Mouse (Mus musculus): ENCODE results near the gene Sel1l.

Gene Sel1l

DNA sequence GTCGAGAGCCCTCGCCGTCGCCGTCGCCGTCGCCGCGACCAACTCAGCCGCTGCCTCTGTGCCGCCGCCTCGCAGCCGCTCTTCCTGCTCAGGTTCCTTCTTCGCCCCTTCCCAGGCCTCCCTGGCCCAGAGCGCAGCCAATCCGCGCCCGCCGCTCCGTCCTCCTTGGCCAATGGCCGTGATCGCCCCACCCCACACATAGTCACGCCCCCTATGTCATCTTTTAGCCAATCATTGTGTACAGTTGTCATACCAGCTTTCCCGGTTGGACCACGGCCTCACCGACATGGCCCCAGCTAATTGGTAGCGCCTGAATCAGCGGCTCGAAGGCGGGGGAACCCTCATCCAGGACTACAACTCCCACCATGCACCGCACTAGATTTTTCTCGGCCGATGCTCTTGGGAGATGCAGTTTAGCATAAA is at the start of gene Sel1l:
Sel1l (minus strand) TSS at position 113 of the 423 bp plus-strand sequence.
- peak; percentile 98 for DNase-seq

DNA sequence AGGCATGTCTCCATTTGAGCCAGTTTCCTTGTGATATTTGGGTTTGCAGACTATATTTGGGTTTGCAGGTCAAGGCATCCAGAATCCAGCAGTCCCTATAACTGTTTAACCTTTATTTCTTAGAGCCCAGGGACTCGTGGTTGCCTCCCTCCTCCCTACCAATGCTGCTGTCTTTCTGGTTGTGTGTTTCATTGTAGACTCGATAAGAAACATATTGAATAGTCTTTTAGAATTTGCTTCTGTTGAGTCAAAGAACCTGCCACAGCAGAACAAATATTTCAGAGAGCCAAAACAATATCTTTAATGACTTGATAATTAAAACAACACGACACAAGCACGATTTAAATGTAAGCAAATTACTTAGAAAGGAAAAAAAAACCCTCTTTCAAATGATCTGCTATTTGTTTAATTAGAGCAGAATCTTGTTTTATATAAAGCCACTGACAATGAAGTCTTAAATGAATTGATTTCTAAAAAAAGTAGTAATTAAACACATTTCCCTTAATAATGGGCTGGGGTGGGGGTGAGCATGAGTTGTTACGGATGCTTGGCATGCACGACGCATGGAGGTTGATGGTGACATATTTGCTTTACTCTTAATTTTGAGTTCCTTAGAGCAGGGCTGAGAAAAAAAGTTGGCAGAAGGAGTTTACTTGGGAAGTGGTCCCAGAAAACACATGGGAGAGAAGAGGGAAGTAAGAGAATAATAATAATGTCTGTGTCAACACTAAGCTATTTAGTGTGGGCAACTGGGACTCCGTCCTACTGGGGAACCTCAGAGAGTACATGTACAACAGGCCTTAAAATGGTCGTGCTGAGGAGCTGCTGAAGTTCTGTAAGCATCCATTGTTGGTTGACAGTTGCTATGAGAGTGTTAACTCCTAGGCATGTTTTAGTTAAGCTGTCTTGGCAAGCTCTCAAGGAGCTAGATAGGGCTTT is 43.9 kb upstream of the Sel1l start:
- no peak for DNase-seq

DNA sequence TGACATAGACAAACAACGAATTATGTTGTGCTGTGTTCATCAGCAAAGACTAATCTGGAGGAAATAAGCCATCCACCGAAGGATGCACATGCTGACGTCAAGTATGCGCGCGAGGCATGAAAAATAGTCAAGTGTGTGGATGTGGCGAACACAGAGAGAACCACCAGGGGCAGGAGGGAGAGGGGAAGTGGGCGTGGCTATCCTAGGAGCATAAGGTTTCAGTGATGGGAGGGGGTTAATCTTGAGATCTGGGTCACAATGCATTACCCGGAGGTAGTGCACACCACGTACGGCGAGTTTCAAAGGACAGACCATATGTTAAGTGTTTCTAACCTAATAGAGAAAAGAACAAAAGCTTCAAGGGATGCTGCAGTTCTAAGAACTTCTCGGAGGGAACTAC is 31.5 kb upstream of the Sel1l start:
- DNase-seq, result no peak

DNA sequence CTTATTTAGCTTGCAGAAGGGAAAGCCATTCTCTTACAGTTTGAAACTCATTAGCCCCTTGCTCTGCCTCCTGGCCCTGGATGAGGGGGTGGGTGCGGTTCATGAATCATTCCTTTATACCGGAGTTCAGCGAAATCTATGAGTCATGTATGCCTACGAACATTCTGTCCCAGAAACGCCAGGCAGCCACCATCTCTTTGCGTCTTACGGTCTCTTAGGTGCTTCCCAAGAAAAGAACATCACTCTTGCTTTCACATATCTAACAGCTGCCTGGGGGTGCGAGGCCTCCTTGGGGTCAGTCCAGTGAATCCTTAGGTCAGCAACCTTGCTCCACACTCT is 29.9 kb upstream of the Sel1l start:
- no peak for DNase-seq

DNA sequence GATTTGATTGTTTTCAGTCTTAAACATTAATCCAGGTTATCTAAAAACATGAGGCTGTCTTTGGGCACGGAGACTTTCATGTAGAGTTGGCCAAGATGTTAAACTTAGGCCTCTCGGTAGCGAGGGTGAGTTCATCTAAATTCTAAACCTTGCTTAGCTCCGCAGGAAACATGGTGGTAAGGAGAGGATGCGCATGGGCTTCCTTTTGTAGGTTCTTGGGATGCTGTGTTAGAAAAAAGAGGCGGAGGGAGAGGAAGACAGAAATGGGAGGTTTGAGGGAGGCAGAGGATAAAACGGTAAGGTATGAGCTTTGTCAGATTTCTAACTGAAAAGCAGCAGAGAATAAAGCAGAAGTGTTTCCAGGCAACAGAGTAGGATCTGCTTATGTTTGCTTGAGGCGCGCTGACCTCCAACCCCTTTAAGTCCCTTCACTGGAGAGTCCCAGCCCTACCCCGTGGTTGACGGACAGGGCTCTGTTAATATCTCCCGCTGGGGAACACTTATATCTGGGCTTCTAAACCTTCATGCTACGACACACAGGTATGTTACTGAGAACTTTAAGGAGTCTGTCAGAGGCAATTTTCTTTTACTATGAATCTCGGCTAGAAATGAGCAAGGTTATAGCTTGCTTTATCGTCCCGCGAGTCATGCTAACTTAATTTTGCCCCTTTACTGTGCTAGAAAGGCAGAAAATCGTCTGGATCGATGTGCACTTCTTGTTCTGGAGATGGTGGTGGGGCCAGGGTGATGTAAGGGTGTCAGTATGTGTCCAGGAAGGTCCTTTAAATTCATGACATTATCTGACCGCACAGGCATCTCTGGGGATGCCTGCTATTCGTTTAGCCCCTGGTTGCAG is 29.3 kb upstream of the Sel1l start:
- no peak for DNase-seq

DNA sequence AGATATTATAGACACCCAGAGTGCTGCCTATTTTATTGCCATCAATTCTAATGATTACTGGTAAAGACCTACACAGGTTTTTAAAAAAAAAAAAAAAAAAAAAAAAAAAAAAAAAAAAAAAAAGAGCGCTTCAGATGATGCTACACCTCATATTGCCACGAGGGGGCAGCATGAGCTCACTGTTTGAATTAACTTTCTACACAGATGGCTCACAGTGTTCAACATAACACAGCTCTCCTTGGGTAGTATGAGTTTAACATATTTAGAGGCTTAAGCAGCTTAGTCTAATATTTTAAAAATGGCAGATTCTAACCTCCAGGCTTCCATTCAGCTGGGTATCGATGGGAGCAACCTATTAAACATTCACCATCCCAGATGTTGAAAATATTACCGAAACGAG is 28.7 kb upstream of the Sel1l start:
- peak; percentile 66 for DNase-seq

DNA sequence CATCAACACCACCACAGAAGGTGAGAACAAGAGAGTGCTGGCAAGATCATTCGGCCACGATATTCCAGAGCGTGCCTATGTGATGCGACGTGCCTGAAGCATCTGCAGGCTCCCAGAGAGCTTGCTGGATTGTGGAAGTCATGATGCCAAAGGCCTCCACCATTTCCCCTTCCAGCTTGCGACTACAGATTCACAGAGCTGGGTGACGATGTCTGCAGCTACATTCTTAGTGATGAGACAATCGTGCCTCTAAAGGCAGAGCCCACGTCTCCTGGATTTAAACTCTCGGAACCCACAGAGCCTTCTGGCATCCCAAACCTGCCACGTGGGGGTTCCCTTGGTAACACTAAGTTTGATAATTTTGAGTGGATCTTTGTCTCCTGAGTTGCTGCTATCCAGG is 21.7 kb upstream of the Sel1l start:
- no peak for DNase-seq

DNA sequence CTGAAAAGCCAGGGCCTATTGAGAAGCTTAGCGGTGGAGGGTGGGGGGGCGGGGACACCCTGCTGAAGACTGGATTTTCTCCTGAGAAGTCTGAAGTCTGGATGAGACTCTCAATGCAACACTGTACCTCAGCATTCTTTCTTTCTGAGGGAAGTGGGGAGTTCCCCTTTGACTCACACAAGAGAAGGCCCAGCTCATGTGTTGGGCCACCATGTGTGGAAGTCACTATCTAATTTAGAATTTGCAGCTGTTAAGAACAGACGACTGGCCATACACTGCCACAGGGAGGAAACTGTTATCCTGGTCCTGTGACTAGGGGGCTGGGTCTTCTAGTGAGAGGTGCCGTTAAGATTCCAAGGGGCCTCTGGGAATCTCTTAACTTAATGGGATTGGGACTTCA is 20.4 kb upstream of the Sel1l start:
- DNase-seq, result no peak

DNA sequence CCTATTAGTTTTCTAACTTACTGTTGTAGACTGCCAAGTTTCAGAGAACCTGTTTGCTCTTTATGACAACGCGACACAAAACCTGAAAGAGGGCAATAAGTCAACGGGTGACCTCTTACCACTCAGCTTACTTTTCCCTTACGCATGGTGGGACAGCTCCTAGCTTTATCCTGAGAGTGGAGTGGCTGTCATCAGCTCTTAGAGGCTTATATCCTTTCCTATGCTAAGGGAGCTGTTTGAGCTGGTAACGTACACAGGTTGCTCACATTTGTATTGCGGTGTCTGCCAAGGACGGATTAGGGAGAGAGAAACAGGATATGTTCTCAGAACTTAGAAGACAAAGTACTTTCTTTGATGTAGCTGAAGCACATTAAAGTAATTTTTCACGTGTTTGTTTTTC is 5.4 kb upstream of the Sel1l start:
- no peak for DNase-seq

DNA sequence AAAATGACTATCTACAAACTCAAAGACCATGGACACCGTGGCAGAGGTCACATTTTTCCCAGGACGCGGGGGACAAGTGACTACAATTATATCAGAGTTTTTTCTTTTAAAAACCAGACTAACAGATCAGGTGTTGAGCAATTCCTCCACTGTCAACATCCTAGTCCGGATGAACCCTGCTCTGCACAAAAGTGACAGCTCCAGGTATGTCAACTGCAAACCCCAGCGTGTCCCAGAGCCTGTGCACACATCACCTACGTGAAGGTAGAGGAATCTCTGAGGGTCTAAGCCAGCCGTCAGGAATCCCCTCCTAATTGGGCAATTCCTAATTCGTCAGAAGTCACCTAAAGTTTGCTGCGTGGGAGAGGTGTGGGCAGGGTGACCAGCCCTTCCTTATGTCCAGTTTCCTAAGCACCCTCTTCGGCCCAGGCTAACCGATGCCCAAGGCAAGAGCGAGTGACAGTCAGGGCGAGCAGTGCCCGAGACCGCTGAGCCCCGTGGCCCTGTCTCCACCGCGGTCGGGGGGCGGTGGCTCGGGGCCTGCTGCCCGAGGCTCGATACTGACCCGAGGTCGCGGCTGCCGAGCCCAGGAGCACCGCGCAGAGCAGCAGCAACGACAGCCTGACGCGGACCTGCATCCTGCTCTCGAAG is 438 bp downstream of the Sel1l start:
- no peak for DNase-seq

DNA sequence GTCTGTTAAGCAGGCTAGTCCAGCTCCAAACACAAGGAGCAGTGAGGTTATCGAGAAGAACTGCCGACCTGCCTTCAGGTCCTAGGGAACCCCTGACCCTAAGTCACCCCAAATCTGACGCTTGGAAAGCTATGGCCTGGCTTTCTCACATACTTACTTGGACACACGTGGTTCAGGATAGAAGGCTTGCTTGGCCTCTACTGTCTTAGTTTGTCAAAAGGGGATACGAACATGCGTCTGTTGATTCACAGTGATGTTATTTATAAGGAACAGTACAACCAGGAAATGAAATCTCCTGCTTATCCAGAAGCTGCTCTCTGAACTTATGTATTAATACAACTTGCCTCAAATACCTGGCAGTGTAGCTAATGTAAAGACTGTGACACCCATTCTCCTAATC is 2.9 kb downstream of the Sel1l start:
- DNase-seq, result no peak

DNA sequence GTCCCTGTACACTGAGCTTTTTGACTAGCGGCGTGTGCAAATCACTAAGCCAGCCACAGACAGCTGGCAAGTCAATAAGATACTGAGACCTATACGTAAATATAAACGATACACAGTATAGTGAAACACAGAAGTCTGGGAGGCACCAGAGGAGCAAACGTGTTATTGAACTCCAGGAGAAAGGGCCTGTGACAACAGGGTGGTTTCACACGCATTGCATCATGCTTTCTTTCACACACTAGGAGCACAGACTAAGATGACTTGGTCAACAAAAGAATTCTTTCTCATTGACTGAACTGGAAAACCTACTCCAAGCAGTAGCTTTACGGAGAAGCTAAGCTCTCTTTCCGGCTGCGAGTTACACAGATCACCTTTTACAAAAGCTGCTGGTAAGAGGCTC is 3.6 kb downstream of the Sel1l start:
- no peak for DNase-seq

DNA sequence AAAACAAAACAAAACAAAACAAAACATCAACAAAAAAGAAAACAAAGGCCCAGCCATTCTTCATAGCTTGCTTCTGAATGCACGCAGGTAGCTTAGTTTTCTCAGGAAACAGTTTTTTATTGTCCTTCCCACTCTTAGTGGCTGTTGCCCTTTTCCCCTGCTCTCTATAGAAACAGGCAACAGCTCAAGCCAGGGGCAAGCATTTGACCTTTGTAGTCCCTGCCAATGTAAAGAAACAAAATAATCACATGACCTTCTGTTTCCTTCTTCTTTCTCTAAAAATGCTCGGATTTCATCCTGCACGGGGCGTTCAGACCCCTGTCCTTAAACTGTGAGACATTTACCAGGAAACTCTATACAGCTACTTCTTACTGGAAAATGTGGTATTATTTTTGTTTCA is 4.4 kb downstream of the Sel1l start:
- no peak for DNase-seq

DNA sequence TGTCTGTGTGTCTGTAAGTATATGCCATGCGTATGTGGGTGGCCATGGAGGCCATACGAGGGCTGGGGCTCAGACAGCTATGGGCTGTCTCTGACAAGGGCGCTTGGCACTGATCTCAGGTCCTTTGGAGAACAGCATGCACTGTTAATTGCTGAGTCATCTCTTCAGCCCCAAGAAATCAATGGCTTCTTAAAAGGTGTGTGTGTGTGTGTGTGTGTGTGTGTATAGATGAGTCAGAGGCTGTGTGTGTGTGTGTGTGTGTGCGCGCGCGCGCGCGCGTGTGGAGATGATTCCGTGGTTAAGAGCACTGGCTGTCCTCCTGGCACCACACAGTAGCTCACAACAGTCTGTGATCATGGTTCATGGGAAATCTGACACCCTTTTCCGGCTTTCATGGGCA is 5.1 kb downstream of the Sel1l start:
- DNase-seq, result no peak

DNA sequence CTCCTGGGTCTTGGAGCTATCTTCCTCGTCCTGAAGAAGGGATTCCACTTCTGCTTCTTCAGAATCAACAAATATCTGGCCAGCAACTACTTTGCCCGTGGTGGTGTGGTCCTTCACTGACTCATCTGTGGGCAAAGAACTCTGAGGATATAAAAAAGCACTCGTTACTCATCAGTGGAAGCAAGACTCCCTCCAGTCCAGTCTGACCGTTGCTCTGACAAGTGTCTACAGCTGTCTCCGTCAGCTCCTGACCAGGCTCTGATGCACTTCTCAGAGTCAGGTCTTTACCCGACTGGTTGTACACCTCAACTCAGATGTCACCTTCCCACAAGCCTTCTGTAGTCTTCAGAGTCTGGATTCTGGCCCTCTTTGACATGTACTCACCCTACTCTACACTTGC is 7.2 kb downstream of the Sel1l start:
- no peak for DNase-seq

DNA sequence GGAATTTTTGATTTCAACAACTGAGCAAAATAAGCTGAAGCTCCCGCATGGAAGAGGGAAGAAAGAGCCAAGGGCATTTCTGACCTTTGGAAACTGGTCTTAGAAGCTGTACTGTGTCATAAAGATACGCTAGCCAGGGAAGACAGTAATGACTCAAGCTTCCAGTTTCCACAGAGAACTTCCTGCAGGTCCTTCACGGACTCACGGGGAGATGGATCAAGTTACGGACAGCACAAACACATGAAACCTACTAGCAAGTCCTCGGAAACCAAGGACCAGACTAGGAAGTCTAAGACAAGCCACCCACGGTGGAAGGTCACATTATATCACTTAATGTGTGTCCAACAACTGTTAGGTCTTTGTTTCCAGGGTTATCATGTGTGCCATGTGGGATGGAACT is 10.7 kb downstream of the Sel1l start:
- no peak for DNase-seq

DNA sequence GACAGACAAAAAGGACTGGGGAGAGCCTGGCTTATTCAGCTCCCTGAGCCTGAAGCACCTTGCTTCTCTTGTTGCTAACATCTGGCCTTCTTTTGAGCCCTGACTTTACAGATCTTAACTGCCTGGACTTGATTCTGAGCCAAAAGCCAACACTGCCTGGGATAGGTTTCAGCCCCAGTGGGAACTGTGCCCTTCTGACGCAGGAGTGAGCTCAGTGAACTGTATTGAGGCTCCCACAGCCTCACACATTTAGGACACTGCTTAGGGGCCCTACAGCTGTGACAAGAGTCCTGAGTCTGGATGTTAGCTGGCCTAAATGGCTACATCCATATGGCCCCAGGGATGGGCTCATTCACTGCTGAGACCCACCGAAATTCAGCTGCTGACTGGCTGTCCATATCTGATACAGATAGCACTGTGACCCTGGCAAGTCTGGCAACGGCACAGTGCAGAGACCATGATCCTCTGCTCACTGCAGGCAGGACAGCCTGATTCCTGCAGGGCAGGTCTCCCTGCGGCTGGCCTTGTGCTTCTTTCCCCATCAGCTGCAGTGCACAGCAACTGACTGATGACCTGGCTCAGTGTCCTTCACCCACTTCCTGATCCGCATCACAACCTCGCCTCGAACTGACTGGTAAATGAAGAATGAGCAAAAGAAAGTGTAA is 11.4 kb downstream of the Sel1l start:
- DNase-seq, result peak; percentile 29

DNA sequence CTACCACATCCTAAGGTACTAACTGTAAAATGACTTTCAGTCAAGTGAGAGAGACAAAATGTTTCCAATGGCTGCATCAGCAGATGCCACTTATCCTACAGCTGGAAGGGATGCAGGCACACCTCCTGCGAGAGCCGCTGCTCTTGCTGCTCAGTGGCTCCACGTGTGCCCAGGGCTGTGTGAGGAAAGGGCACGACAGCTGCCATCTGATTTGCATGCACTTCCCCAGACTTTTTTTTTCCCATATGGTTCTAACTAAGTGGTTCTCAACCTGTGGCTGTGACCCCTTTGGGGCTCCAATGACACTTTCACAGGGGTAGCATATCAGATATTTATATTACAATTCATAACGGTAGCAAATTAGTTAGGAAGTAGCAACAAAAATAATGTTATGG is 15.0 kb downstream of the Sel1l start:
- no peak for DNase-seq

DNA sequence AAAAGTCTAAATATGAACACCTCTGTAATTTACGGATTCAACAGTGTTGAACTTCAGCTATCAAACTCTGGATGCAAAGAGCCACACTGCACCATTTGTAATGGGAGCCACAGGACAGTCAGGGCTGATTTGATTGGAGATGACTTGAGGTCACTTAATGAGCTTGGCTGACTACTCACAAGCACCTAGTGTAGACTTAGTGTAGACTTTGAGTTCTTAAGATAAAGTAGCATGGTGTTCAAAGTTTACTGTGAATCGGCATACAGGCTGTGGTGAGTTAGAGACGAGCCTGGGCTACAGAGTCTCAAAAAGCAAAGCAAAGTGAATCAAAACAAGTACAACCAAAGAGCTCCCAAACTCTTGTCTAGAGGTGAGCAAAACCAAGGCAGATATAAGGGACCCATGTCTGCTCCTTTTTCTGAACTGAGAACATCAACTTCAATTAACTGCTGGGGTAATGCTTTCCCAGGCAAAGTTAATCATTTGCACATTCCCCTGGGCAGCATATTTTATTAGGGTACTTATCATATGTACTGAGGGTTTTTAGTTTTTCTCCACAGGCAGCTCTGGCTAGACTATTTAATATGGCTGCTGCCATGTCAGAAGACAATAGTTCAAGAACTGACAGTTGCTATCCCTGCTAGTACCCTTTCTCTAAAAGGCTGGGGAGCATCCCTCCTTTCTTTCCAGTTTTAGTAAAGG is 15.6 kb downstream of the Sel1l start:
- no peak for DNase-seq

DNA sequence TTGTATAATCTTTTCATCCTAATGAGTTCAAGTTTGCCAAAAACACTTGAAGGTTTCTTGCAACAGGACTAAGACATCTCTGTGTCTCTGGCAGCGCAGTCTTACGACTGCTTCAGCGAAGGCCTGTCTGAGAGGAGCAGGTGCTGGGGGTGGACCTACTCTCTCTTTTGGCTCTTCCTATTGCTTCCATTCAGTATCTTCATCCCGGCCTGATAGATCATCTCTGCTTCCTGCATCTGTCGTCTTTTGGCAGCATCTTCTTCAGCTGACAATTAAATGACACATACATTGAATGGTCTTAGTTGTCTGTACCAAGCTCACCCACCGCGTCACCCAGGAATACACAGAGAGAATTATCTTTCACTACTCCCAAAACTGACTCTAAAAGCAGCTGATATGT is 17.5 kb downstream of the Sel1l start:
- no peak for DNase-seq

DNA sequence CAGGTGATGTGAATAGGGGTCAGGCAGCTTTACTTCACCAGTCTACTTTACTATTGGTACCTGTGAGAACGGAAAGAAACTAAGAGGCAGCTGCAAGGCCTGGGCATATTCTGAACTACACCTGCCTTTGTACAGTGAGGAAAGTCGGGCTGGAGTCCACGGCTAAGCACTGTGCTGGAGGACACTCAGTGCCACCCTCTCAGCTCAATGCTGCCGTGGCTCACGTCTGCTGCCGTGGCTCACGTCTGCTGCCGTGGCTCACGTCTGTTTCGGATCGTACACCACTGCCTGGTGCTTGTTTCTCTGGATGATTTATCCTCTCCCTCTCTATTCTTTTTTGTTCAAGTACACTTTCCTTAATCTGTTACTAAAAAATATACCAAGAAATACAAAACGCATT is 28.5 kb downstream of the Sel1l start:
- no peak for DNase-seq

DNA sequence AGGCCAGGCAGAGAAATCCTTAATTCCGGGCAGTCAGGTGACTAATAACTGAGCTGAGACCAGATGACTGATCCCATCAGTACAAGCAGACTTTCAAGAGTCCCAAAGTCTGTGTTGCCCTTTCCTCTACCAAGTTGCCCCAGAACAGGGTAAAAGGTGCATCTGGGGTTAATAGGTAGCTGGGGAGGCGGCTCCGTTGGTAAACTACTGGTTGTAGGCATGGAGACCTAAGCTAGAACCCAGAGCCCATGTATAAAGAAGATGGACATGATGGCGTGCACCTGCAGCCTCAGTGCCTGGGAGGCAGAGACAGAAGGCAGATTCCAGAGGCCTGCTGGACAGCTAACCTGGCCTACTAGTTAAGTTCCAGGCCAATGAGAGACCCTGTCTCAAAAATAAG is 30.2 kb downstream of the Sel1l start:
- no peak for DNase-seq

Data from kidney, postnatal 10 days (tissue).